Mouse (Mus musculus): ENCODE measurements at regions not wholly inside any gene's neighbourhood (a gene's known extent, or its start where the extent isn't known, plus 50 kb on each side); places are given as distances from the start of the nearest gene placed in this dataset.
"Not testable (repeated sequence)": the region's sequence is repeated elsewhere in the genome, so short reads cannot be mapped to it uniquely, and the experiment has no call there.

- no peak for DNase-seq (ENCODE audit: low spot score)
Measured at GRCm38 (mm10) chr3:41504867-41505266, 50.7 kb upstream of the Jade1 start.

DNA sequence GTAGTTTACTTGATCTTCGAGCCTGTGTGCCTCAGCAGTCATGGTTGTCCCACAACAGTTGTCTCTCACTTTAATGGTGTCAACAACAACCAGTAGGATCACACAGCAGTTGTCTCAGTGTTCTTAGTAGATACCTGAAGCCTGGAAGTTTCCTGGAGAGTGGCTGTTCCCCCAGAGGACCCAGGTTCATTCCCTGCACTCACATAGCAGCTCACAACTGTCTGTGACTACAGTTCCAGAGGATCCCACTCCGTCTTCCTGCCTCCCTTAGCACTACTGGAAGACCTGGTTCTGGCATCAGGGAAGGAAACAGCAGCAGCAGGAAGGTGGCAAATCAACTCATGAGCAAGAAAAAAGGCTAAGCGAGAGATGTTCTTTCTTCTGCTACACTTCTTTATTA is 53.4 kb upstream of the Jade1 start:
- no peak for DNase-seq (ENCODE audit: low spot score)

- not testable (repeated sequence) for DNase-seq (ENCODE audit: low spot score)
Measured at GRCm38 (mm10) chr3:41501639-41502038, 53.9 kb upstream of the Jade1 start.

DNA sequence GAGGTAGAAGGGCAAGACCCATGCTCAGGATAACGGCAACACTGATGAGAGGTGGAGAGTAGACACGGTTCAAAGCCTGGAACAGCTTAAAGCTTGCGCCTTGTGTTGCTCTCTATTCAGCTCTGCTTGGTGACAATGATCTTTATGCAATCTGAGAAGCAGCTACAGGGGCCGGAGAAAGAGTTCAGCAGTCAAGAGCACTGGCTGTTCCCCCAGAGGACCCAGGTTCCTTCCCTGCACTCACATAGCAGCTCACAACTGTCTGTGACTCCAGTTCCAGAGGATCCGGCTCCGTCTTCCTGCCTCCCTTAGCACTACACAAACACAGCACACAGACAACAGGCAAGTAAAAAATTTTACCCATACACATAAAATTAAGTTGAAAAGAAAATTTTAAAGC is 54.4 kb upstream of the Jade1 start:
- no peak for DNase-seq (ENCODE audit: low spot score)

DNA sequence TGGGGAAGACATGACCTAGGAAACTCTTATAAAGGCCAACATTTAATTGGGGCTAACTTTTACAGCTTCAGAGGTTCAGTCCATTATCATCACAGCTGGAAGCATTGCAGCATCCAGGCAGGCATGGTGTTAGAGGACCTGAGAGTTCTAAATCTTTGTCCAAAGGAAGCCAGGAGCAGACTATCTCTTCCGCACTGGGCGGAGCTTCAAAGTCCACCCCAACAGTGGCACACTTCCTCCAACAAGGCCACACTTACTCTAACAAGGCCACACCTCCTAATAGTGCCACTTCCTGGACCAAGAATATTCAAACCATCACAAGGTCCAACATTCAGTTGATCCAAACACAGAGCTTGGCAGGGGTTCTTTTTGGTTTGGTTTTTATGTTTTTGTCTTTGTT is 55.9 kb upstream of the Jade1 start:
- DNase-seq (ENCODE audit: low spot score) = no peak

- no peak for DNase-seq (ENCODE audit: low spot score)
Measured at GRCm38 (mm10) chr3:41498791-41499190, 56.7 kb upstream of the Jade1 start.

DNA sequence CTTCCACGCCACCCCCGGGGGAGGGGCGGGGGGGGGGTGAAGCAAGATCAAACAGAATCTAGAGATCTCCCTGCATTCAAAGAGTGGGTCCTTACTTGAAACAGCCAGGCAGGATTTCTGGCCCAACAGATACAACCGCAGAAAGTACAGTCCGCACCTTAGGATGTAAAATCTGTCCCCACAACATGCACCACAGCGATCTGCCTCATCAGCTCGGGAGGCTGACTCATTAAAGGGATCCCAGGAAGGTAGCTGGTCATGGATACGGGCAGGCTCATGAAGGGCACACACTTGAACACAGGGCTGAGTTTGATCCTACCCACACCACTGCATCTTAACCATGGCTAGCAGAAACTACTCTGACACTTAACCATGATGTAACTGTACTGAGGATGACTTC is 57.8 kb upstream of the Jade1 start:
- DNase-seq (ENCODE audit: low spot score) = no peak

DNA sequence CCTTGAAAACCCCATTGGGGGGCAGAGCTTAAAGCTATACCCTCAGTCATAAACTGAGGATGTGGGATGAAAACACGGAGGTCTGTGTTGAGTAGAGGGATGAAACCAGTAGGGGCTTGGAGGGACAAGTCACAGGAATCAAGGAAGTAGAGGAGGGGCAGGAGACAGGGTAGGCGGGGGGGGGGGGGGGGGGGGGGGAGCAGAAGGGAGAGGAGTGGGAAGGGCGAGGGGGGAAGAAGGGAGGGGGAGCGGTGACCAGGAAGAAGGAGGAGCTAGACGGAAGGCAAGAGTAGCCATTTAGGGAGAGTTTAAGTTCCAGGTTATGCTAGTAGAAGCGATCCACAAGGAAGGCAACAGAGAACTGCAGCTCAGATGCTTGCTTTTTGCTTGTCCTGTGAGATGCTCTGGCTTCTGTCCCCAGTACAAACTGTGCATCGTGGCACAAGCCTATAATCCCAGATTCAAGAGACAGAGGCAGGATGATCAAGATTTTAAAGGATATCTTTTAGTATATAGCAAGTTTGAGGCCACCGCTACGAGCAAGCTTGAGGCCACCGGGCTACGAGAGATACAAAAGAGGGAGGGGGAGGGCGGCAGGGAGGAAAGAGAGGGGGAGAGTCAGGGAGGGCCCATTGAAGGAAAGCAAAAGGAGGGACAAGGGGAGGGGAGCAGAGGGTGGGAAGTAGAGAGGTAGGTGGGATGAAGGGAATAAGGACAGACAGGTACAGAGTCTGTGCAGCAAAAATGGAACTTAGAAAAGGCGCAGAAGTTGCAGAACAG is 58.4 kb upstream of the Jade1 start:
- DNase-seq (ENCODE audit: low spot score) = no peak

- DNase-seq (ENCODE audit: low spot score) = no peak
Measured at GRCm38 (mm10) chr3:41495893-41496292, 59.6 kb upstream of the Jade1 start.

DNA sequence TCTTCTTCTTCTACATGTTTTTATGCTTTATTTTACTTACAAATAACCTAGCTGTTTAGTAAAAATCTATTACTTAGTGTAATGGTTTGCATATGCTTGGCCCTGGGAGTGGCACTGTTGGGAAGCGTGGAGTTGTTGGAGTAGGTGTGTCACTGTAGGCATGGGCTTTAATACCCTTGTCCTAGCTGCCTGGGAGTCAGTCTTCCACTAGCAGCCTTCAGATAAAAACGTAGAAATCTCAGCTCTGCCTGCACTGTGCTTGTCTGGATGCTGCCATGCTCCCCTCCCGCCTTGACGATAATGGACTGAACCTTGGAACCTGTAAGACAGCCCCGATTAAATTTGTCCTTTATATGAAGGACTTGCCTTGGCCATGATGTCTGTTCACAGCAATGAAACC is 60.4 kb upstream of the Jade1 start:
- DNase-seq (ENCODE audit: low spot score) = no peak

DNA sequence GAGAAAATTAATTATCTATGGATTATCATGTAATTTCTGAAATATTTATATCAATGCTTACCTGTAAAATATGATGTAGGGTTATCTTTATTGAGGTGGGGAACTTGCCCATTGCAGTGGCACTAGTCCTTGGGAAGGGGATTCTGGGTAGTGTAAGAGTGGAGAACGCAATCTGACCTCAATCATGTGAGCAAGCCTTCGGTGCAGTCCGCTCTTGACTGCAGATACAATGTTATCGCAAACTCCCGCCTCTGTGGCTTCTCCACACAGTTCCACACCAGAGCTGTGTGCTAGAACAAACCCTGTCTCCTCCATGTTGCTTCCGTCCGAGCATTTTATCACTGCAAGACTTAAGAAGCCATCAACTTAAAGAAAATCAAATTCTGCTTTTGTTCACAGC is 62.1 kb upstream of the Jade1 start:
- DNase-seq (ENCODE audit: low spot score) = no peak

DNA sequence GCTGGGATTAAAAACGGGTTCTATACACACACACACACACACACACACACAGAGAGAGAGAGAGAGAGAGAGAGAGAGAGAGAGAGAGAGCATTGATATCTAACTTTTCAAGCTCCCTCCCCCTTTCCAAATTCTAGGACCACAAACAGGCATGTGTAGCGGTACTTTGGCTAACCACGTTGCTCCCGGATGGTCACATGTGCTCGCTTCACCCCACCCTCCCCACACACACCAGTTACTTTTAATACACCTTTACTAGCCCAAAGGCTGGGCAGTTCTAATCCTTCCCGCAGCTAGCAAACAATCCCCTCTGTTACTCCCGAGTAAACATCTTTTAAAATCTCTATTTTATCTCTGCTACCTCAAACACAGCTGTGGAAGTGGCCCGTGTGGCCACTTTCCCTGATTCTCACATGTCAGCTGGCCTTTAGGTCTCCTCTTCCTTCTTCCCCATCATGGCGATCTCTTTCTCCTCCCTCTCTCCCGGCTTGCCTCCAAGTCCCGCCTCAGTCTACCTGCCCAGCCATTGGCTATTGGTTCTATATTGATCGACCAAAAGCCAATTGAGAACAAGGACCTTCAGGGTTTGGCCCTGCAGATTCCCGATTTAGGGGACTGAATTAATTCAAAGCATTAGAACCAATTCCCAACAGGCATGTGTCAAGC is 62.7 kb upstream of the Jade1 start:
- no peak for DNase-seq (ENCODE audit: low spot score)

GRCm38 (mm10) chr3:41492031-41492726 is 63.4 kb upstream of the Jade1 start:
- no peak for DNase-seq (ENCODE audit: low spot score)

- DNase-seq (ENCODE audit: low spot score) = no peak
Measured at GRCm38 (mm10) chr3:41491185-41491584, 64.3 kb upstream of the Jade1 start.

DNA sequence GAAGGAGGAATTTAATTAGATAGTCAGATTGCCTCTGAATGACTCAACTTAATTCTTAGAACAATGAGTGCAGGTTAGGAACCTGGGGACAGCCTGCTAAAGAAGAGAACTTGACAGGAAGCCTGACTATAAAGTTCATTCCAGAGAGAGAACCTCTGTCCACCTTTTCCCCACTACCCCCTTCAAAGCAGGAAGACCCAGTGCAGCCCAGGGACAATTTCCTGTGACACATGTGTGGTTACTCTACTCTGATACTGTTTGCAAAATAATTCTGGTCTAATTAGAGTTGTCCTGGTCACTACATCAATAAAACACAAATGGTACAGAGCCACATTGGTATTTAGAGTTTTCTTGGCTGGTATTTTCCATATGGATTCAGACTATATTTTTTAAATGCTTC is 65.5 kb upstream of the Jade1 start:
- DNase-seq (ENCODE audit: low spot score) = no peak

GRCm38 (mm10) chr3:41489571-41489970 is 66.0 kb upstream of the Jade1 start:
- DNase-seq (ENCODE audit: low spot score) = no peak

GRCm38 (mm10) chr3:41488229-41488774 is 67.2 kb upstream of the Jade1 start:
- no peak for DNase-seq (ENCODE audit: low spot score)

DNA sequence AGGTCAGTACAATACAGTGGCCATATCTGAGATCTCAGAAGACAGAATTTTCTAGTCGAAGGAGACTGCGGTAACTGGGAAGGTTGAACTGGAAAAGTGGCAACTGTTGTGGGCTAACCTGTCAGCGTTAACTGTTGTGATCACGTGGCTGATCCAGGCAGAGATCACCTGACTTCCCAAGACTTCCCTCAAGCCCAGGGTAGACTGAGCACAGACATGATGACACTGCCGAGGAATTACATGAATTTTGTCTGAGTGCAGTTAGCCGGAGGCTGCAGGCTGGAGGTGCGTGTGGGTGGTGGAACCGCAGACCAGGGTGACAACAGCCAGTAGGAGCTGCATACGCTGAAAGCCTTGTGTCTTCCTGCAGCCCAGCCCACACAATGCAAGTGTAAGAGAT is 70.6 kb upstream of the Jade1 start:
- DNase-seq (ENCODE audit: low spot score) = no peak

- no peak for DNase-seq (ENCODE audit: low spot score)
Measured at GRCm38 (mm10) chr3:41483582-41483981, 71.9 kb upstream of the Jade1 start.

DNA sequence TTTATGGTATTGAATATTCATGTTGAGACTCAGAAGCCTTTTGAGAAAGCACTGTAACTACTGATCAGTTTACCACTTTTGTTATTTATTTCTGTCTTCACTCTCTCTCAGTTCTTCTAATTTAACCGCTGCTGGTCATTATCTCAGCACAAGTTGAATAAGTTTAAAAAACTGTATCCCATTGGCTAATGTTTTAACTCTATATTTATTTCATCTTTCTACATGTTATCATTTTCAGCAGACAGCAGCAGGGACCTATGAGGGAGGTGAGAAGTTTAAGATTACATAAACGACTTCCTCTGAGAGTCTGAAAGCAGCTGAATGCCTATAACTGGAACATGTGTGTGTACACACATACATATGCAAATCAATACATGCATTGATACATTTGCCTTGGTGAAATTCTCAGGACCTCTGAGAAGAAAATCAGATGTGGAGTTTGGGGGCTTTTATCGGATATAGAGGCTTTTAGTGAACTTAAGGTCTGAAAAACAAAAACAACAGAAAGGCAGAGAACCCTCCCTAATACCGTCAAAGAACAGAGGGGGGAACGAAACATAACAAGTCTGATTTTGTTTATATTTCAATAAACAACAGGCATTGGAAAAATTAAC is 72.5 kb upstream of the Jade1 start:
- DNase-seq (ENCODE audit: low spot score) = no peak

GRCm38 (mm10) chr3:41480186-41480585 is 75.3 kb upstream of the Jade1 start:
- no peak for DNase-seq (ENCODE audit: low spot score)

- no peak for DNase-seq (ENCODE audit: low spot score)
Measured at GRCm38 (mm10) chr3:41478971-41479370, 76.6 kb upstream of the Jade1 start.

- DNase-seq (ENCODE audit: low spot score) = no peak
Measured at GRCm38 (mm10) chr3:41476516-41476915, 79.0 kb upstream of the Jade1 start.
